8 mouse cellular contexts compared by ENCODE assay signal in genomic region chr2:77172241-77172671, GRCm38 (mm10). TPM values are rescaled to one million over a fixed set of nuclear protein-coding genes. Genes with fewer than 3 reads are reported as not detected.
DNase-seq lines count a peak whose midpoint lies in the region; ATAC-seq and TF ChIP-seq lines count a peak whose summit lies in the region.

No protein-coding gene starts in this region.

- no peaks in the 10 kb centered on the region for H3K36me3 ChIP-seq in embryonic facial prominence, embryonic 13.5 days
- H3K36me3 ChIP-seq in lung, embryonic 16.5 days (ENCODE audit: control insufficient read depth, insufficient read depth, low read length): no peaks in the 10 kb centered on the region

- peaks cover 17% of the 10 kb centered on the region; the same call in 1 of the 2 replicates for H3K4me1 ChIP-seq in cerebellum, adult 2 months (ENCODE audit: control insufficient read depth, insufficient read depth, low read length)
- peaks cover 26% of the 10 kb centered on the region for H3K4me1 ChIP-seq in embryonic facial prominence, embryonic 13.5 days
- peaks cover 42% of the 10 kb centered on the region for H3K4me1 ChIP-seq in lung, embryonic 16.5 days (replicated peaks; ENCODE audit: control insufficient read depth, insufficient read depth, low read length)

- H3K27me3 ChIP-seq in cerebellum, adult 2 months (ENCODE audit: control insufficient read depth, insufficient read depth, low read length): no peaks in the 10 kb centered on the region
- H3K27me3 ChIP-seq in embryonic facial prominence, embryonic 13.5 days: peaks cover 11% of the 10 kb centered on the region
- H3K27me3 ChIP-seq in lung, embryonic 16.5 days (ENCODE audit: control insufficient read depth, insufficient read depth, low read depth, low read length): no peaks in the 10 kb centered on the region

- H3K9me3 ChIP-seq in embryonic facial prominence, embryonic 13.5 days: no peaks in the 10 kb centered on the region
- no peaks in the 10 kb centered on the region for H3K9me3 ChIP-seq in lung, embryonic 16.5 days (ENCODE audit: control insufficient read depth, low read length)

- no peak for TF ChIP-seq POLR2A in cerebellum, adult 2 months (IDR thresholded peaks at IDR 0.05; ENCODE audit: borderline replicate concordance, insufficient read depth, low read length)

- H3K9ac ChIP-seq in embryonic facial prominence, embryonic 13.5 days: no peak overlapping the region
- peak overlapping the region; percentile 42 for H3K9ac ChIP-seq in lung, embryonic 16.5 days (ENCODE audit: low read length)

- peak overlapping the region; percentile 40; the same call in 1 of the 2 replicates for H3K27ac ChIP-seq in cerebellum, adult 2 months (ENCODE audit: insufficient read depth, low read length)
- H3K27ac ChIP-seq in embryonic facial prominence, embryonic 13.5 days: no peak overlapping the region
- H3K27ac ChIP-seq in lung, embryonic 16.5 days (ENCODE audit: low read length): peak overlapping the region; percentile 32

- no peak for ATAC-seq in embryonic facial prominence, embryonic 13.5 days (ENCODE audit: insufficient number of reproducible peaks, insufficient read depth, low FRiP score, low TSS enrichment, low read depth)
- ATAC-seq in lung, embryonic 16.5 days (ENCODE audit: low read depth): no peak
- ATAC-seq in inflammation-experienced regulatory T-cells, adult 6 months: no peak

- no peak overlapping the region for H3K4me3 ChIP-seq in cerebellum, adult 2 months (replicated peaks; ENCODE audit: insufficient read depth, low read depth, low read length)
- no peak overlapping the region for H3K4me3 ChIP-seq in embryonic facial prominence, embryonic 13.5 days
- H3K4me3 ChIP-seq in lung, embryonic 16.5 days (ENCODE audit: low read length): peak overlapping the region; percentile 35; the same call in 1 of the 2 replicates

- TF ChIP-seq CTCF in cerebellum, adult 2 months (IDR thresholded peaks at IDR 0.05; ENCODE audit: borderline replicate concordance, insufficient read depth, low read depth, low read length): no peak

- 64% methylated on average over 10 of the region's 10 CpGs for WGBS in cerebellum, adult 2 months
- 47% methylated on average over 10 of the region's 10 CpGs for WGBS in embryonic facial prominence, embryonic 13.5 days
- WGBS in lung, embryonic 16.5 days: 38% methylated on average over 10 of the region's 10 CpGs

- peak in 1 of 2 experiments; percentile 6 for DNase-seq in cerebellum, adult 2 months
- no peak for DNase-seq in cerebellum, adult 11 months
- peak; percentile 82 for DNase-seq in kidney, adult 18-20 months
- DNase-seq in adrenal gland, postnatal 25 days: no peak
- DNase-seq in adrenal gland, postnatal 14 days: no peak

- H3K4me2 ChIP-seq in embryonic facial prominence, embryonic 13.5 days: peak overlapping the region; percentile 45
- H3K4me2 ChIP-seq in lung, embryonic 16.5 days (ENCODE audit: low read depth, low read length): peak overlapping the region; percentile 86

RNA-seq across cellular contexts. Expression of gene Ccdc141, which starts 1.8 kb away (rescaled TPM):
- polyA plus RNA-seq in cerebellum, adult 2 months (2012; rRNA removed): 9.4 and 9.7 TPM in 2 replicates
- 4.7 and 4.9 TPM in 2 replicates for polyA plus RNA-seq in embryonic facial prominence, embryonic 13.5 days (2015; fragmentation: Nextera tagmentation; extraction: Ambion mirVana)
- 19.6 and 25.1 TPM in 2 replicates for polyA plus RNA-seq in lung, embryonic 16.5 days (2015; fragmentation: Nextera tagmentation; extraction: Ambion mirVana)
- 5.8 and 10.7 TPM in 2 replicates for total RNA-seq in adrenal gland, postnatal 25 days (2021)
- 1 to 10 TPM; 1.1 to 2.9 (median 1.1) TPM for polyA plus RNA-seq in inflammation-experienced regulatory T-cells, adult 6 months (2017; shearing (Covaris generic))
- 7.7 and 9.8 TPM in 2 replicates for total RNA-seq in adrenal gland, postnatal 14 days (2021)
